Mouse (Mus musculus) B cell, adult 2 months (primary cell): ENCODE measurements around the gene H3f3b.

Experiments used
- DNase-seq, 2 experiments: peaks; one replicate each; pipeline ENCODE4 v3.0.0; 2022

The H3f3b gene

DNA sequence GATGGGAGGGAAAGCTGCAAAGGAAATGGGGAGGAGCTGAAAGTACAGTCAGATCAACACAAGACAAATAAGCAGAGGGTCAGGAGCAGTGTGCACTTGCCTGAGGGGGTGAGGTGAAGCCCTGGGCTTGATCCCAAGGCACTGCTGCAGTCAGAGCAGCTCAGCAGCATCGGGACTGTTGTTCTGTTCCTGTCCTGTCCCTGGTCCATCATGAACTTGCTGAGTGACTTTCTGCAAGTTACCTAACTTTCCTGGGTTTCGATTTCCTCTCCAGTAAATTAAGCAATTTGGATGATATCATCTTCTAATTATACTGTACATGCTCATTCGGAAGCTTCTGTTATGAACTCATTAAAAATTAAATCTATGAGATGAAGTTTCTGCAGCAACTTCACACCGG lies at the start of gene H3f3b:
Gene H3f3b (minus strand): TSS at position 207 of the 400 bp plus-strand sequence.
- DNase-seq: no peak

DNA sequence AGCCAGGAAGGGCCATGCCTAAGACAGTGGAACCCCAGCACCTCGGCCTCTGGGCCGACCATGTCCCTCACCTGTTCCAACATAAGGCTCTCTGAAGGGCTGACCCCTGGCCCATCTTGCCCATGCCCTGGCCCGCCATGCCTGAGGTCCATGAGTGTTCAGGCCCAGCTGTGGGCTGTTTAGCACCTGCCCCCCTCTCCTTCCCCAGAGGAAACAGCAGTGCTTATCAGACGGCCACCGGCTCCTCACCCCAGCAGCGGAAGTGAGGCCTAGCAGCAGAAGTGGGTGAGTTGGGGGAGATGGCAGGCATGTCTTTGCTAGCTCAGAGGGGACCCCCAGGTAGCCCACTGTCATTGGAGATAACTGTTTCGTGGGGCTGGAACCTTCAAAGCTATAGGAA lies 49.1 kb upstream of the H3f3b start:
- DNase-seq: peak; percentile 45 to 52

DNA sequence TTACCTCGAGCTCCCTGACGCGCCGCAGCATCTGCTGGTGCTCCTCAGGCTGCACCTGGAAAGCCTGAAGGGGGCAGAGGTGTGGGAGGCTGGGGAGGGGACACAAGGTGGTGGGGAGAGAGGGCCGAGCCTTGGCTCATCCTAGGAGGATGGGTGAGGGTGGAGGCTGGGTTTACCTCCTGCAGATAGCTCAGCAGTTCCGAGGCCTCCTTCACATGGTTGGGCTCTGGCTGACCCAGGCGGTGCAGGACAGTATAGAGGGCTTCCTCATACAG lies 48.4 kb upstream of the H3f3b start:
- DNase-seq: no peak

DNA sequence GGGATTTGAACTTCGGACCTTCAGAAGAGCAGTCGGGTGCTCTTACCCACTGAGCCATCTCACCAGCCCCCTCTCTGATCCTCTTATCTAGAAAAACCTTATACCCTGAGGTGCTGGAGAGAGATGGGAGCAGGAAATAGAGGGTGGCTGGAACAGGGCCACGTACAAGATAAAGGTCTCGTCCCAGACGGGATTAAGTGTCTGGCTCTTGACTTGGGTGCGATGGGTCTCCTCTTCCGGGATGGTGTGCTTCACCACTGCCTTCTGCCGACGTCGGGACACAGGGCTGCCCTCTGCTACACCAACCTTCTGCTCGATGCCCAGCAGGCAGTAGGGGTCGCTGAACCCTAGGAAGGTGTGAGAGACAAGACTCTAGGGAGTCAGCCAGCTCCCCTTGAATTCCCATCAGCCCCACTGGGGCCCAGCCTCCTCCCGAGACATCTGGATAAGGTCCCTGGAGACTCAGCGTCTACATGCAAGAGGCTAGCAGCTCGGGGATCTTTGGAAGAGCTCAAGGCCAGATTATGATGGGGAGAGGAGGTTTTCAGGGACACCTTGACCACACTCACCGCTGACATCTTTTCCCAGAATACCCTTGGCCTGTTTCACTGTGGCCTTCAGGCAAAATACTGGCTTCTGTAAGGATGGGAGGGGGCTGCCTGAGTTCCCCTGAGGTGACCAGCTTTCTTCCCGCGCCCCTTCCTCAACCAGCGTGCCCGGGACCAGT lies 47.9 kb upstream of the H3f3b start:
- DNase-seq: no peak

DNA sequence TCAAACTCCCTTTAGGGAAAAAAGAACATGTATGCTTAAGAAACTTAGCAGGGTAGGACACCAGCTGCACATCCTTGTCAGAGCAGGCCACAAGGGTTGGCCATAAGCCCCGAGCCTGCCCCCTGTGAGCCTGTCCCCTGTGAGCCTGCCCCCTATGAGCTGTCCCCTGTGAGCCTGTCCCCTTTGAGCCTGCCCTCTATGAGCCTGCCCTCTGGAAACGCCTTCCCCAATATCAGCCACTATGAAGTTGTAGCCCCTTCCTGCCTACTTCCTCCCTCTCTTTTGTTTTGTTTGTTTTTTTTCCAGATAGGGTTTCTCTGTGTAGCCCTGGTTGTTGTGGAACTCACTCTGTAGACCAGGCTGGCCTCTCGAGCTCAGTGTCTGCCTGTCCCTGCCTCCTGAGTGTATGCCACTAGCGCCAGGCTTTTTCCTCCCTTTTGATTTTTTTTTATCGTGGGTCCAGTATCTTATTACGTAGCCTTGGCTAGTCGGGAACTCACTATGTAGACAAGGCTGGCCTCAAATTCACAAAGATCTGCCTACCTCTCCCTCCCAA lies 46.8 kb upstream of the H3f3b start:
- no peak for DNase-seq

DNA sequence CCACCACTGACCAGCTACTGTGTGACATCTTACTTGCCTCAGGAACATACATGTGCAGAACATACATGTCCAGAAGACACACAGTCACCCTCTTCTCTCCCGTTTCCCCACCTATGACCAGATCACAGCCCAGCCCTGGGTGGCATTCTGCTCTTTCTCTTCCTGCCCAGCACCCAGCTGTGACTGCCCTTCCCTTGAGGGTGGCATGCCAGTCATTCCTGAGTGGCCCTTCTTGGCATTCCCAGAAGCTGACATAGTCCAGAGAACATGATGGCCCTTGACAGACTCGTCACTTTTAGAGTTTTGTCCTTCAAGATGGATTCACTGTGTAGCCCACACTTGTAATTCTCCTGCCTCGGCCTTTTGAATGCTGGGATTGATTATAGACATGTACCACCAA lies 44.8 kb upstream of the H3f3b start:
- DNase-seq: no peak

DNA sequence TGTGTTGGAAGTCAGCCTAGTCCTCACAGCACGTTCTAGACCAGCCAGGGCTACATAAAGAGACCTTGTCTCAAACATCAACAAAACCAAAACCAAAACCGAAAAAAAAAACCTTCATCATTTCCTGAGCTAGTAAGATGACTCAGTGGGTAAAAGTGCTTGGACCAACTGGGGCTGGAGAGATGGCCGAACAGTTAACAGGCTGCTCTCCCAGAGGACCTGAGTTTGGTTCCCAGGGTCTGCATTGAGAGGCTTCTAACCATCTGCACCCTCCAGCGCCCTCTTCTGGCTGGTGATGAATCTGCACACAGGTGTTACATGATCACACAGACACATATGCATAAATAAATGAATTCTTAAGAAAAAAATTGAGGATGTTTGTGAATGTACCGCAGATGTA lies 43.7 kb upstream of the H3f3b start:
- DNase-seq: peak; percentile 69 to 71

DNA sequence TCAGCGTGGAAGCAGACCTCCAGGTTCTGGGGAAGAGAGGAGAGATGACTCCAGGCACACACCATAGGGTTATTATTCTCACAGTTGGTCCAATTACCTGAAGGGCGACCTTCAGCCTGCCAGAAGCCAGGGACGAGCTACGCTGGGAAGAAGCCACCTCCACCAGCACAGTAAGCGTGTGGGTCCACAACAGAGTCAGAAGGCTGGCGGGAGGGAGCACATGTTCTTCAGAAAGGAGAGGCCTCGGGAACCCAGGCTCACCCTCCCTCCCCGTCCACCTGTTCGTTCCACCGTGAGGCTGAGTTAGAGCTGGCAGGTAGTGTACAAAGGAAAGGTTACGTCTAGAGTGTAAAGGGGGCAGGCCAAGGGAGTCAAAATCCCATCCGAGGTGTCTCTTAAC lies 37.6 kb upstream of the H3f3b start:
- DNase-seq: no peak

DNA sequence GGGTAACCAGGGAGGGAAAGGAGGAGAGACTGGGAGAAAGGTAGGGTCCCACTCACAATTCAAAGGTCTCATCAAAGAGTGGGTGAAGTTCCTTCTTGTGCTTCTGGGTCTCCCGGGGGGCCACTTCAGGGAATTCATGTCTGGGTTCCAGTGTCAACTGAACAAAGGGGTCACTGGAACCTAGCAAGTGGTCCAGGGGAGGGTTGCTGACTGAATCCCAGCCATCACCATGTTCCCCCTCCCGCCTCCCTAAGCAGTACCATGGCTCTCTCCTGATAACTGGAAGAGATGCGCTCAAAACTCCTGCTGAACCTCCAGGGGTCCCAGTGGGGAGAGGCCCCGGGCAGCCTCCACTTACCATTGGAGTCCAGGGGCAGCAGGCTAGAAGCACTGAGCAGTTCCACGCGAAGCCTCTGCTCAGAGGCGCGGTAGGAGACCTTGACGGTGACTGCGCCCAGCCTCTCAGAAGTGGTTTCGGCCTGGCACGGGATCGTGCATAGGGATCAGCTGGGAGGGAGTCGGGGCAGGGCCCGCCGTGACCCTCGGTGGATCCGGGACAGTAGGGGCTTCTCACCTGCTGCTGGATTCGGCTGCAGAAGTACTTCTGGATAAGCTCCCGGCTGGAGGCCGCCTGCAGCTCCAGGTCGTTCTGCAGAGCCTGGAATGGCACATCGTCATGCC lies 36.6 kb upstream of the H3f3b start:
- DNase-seq: no peak

DNA sequence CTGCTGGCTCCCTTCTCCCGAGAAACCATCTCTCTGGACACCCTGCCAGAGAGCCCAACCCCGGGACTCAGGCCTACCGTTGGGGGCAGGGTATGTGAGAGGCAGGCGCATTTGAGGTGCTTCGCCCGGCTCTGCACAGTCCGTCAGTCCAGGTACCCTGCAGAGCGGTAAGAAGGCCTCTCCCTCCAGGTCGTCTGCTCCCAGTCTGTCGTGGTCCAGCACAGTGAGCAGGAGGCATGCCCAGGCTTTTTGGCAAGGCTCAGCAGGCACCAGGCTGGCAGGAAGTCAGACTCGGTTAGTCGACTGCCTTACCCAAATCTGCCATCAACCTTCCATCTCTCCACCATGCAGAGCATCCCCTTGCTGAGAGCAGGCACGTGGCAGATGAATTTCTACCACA lies 35.8 kb upstream of the H3f3b start:
- no peak for DNase-seq

DNA sequence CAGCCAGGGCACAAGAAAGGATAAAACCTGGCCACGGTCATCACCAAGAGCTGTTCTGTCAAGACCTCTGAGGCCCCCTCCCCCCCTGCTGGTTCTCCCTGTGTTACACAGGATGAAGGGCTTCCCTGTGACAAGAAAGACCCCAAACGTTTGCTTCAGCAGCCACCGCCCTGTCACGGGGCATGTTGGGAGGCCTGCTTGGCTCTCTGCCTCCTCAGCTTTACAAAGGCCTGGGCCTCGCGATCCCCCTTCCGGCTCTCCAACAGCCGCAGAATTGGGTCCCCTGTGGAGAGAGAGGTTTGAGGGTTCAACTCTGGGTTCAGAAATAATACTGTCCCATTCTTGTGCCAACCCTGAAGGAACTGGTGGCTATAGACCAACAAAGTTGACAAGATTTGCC lies 34.8 kb upstream of the H3f3b start:
- no peak for DNase-seq

DNA sequence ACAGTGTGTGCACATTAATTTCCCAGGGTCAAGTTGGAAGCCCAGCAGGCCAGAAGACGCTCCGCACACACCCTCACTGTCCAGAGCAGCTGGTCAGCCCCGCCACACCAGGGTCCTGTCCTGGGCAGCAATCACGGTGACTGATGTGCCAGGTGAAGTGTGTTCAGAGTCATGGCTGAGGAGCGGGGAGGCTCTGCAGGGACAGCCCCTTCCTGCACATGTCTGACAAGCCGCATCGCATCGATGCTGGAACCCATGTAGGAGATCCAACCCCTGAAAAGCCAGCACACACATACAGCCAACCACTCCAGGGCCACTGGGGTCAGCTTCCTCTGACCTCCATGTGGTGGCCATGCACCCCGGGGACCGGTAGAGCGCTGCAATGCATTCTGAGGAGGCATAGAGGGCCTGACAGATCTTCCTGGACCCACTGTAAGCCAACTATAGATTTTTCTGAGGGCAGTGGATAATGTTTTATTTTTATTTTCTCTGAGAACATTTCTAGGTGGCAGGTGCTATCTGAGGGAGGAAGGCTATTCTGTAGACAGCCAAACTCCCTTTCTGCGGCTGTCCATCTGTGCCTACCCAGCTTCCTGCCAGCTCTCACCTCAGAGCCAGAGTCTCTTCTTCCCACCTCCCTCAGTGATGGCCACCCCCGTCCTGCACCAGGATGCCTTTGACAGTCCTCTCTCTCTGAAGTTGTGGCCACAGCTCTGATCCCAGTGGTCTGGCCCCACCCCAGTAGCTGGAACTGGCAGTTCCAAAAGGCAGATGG lies 34.1 kb upstream of the H3f3b start:
- no peak for DNase-seq

DNA sequence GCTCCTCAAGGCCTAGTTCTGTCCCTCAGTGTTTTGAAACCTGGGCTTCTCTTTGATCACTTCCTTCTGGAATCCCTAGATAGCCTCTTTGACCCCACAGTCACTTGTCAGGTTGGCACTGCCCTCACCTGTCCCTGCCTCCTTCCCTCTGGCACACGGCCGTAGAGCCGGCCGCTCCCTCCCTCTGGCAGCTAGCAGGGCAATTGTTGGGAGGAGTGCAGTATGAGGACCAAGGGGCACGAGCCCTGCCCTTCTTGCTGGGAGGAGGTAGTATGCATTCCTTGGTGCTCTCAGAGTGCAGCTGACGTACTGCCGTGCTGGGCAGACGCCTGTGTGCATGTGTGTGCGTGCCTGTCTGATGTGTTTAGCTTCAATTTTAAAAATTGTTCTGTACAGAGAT lies 32.8 kb upstream of the H3f3b start:
- no peak for DNase-seq

DNA sequence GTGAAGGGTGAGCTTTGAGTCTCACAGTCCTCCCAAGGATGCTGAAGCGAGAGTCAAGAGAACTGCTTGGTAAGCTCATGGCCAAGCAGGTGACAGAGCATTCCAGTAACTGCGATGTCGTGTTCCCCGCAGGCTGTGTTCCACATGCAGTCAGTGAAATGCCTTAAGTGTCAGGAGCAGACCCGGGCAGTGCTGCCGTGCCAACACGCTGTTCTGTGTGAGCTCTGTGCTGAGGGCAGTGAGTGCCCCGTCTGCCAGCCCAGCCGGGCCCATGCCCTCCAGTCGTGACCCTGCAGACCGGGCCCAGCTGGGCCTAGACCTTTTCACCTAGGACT lies 31.9 kb upstream of the H3f3b start:
- no peak for DNase-seq

DNA sequence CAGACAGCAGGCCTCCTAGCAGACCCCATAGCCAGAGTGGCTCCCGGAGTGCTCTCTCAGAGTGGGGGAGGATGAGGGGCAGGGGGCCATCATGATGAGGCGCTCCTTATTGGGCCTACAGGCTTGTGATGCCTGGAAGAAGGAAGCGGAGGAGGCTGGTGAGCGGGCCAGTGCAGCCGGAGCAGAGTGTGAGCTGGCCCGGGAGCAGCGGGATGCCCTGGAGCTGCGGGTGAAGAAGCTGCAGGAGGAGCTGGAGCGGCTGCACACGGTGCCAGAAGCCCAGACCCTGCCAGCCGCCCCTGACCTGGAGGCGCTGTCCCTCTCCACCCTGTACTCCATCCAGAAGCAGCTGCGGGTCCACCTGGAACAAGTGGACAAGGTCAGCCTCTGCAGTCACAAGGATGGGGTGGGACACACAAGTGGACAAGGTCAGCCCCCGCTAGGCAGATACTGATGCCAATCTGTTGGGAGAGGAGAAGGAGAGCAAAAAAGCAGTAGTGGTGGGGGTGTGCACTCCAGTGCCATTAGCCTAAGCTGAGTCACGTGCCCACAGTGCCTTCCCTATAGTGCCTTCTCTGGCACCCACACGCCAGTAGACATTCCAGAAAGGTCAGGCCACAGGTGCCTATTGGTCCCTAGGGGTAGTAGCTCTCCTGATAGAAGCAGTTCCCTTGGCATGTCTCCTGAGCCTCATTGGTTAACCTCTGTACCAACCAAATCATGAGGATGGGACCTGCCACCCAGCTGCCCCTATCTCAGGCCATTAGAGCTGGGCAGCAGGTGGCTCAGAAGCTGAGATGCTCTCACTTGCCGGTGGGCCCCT lies 31.3 kb upstream of the H3f3b start:
- DNase-seq: no peak

DNA sequence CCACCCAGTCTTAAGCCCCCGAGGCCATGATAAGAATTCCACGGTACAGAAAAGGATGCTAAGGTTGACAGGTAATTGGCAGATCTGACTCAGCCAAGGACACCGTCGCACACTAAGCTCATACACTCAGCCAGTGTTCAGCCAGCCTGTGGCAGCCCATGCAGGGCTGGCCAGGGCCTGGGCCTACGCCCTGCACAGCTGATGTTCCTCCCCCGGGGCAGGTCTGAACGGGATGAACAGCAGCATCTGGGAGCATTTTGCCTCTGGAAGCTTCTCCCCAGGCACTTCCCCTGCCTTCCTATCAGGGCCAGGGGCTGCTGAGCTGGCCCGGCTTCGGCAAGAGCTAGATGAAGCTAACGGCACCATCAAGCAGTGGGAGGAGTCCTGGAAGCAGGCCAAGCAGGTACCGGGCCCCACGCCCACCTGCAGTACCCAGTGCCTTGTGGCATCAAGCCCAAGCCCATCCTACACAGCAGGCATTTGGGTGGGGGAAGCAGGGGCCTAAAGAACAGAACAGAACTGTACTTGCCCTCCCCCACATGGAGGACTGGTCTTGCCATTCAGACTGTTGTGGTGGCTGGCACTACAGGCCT lies 30.4 kb upstream of the H3f3b start:
- no peak for DNase-seq

DNA sequence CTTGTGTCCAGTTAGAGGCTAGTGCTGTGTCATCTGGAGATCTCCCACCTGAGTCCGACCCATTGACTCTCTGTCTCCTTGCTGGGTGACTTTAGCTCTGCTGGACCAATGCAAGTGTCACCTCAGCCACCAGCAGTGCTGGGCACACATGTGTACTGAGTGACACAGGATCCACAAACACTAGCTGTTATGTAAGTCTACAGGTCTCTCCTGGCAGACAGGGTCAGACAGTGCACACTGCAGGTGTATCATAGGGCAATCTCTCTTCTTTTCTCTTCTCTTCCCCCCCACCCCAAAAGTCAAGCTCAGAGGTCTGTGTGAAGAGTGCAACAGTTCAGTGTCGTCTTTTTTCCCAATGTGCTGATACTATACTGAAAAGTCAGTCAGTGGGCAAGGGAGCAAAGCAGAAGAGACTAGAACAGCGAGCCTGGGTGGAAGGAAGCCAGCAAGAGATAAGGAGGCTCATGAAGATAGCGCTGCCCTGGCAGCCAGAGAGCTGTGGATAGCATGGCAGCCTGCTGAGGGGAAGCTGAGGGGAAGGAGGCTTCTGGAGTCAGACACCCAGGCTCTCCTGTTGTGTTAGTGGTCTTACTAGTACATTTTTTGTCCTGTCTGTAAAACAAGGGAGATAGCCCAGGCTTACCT lies 29.6 kb upstream of the H3f3b start:
- no peak for DNase-seq

DNA sequence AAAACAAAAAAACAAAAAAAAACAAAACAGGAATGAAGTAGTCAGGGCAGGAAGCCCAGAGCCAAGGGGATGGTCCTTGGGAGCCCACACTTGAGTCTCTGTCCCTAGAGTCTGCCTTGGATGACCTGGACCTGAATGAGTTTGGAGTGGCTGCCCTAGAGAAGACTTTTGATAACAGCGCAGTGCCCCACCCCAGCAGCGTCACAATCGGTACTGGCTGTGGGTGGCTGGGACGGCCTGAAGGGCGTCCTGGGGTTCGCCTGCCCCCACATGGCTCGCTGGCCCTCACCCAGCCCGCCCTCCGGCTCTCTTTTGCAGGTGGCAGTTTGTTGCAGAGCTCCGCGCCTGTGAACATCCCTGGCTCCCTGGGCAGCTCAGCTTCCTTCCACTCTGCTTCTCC lies 28.1 kb upstream of the H3f3b start:
- no peak for DNase-seq

DNA sequence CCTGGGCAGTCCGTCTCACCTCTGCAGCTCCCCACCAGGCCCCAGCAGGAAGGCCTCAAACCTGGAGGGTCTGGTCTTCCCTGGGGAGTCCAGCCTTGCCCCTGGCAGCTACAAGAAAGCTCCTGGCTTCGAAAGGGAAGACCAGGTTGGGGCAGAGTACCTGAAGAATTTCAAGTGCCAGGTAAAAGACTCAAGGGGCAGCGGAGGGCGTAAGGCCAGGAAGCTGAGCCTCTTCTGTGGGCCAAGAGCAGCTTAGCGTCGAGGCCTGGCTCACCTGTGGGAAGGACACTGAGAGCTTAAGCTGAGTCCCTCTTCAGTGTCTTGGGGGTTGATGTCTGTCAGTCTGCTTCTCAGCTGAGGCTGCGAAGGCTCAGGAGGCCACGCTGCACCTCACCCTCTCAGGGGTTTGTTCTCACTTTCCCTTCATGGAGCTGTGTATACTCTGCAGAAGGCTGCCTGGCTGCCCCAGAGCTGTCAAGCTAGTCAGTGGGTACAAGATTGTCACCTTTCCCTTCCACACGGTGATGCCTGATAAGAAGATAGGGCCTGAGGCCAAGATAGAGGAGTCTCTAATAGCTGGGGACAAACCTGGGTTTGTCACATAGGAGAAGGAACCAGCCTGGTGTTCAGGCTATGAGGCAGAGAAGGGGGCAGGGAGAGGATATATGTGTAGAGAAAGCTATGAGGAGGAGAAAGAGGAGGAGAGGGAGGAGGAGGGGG lies 25.9 kb upstream of the H3f3b start:
- no peak for DNase-seq

DNA sequence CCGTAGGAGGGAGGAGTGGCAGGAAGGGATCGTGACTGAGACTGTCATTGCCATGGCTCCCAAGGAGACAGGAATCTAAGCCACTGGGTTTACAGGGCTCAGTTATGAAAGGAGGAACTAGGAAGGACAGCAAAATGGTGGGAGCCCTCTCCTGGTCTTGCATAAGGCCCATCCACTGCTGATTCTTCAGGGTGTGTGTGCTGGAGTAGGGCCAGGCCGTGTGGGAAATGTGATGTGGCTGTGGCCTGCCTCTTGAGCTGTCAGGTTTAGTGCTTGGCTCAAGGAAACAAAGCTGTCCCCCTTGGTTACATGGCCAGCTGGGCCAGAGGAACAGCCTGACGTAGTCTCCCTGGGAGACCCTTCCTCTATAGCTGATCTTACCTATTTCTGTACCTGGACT lies 22.4 kb upstream of the H3f3b start:
- DNase-seq: no peak

DNA sequence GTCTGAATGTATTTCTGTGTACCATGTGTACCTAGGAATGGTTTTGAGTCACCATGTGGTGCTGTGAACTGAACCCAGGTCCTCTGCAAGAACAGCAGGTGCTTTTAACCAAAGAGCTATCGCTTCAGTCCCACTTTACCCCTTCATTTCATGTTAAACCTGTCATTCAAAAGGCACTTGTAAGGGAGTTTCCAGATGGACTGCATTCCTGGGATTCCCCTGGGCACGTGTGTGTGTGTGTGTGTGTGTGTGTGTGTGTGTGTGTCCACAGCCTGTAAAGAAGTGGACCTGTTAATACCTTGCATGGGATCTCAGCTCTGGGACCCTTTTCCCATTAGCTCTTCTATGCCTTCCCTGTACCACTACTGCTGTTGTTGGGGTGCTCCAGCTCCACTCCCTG lies 21.8 kb upstream of the H3f3b start:
- no peak for DNase-seq

DNA sequence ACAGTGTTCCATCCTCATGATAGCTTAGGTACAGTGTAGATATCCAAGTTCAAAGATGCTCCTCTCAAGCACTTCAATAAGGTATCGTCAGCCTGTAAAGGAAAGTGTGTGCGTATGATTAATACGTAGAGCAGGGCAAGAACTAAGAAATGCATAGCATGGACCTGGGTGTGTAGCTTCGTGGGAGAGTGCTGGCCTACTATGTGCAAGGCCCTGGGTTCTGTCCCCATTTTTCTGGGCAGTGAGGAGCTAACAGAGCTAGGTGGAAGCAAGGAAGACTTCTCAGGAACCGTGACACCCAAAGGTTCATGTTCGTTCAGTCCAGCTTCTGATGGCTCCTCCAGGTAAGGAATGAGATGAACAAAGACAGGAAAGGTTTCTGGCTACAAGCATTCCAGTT lies 17.4 kb upstream of the H3f3b start:
- DNase-seq: no peak
